ENCODE assay signal across 9 mouse cellular contexts in the genomic region with DNA sequence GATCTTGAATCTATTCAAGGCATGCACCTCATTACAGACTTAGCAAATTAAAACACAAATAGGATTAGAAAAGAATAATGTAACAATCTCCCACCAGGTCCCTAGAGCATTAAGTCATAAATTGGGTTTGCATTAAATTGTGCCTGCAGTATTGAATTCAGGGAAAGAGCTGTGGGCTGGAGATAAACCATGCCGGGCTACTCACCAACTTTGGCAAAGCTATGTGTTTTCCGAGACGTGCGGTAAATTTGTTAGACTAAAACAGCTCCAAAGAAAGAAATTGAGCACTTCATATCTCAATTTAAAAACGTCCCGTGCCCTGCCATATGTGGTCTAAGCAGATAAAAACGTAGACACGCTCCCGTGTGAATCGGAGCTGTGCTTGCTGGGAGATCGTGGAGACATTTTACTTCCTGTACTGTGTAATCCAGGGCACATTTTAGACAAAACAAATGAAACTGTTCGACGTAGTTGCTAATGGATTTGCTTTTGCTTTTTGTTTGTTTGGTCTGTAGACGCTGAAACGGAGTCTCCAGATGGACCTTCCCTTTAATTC.
DNase-seq lines count a peak whose midpoint lies in the region; ATAC-seq and TF ChIP-seq lines count a peak whose summit lies in the region.
"Had no signal": no experiment of that assay in that cellular context is flagged by ENCODE, and none has a peak within 500 bp of the region (broad histone marks: within the 10 kb centered on the region; RNA-seq: fewer than 3 reads in every experiment).

No protein-coding gene starts in this region.

- TF ChIP-seq CTCF in lung, postnatal 0 days (IDR thresholded peaks at IDR 0.05): no peak

- H3K27me3 ChIP-seq in heart, embryonic 16.5 days (ENCODE audit: control insufficient read depth, insufficient read depth, low read length): no peaks in the 10 kb centered on the region
- H3K27me3 ChIP-seq in lung, postnatal 0 days (replicated peaks; ENCODE audit: insufficient read depth, low read length): no peaks in the 10 kb centered on the region
- no peaks in the 10 kb centered on the region for H3K27me3 ChIP-seq in hindbrain, embryonic 16.5 days (replicated peaks; ENCODE audit: control insufficient read depth, insufficient read depth, low read length)
- no peaks in the 10 kb centered on the region for H3K27me3 ChIP-seq in stomach, embryonic 16.5 days (ENCODE audit: control insufficient read depth, insufficient read depth, low read length)

- no peak overlapping the region for H3K9ac ChIP-seq in heart, embryonic 16.5 days (ENCODE audit: low read length)
- H3K9ac ChIP-seq in lung, postnatal 0 days (replicated peaks; ENCODE audit: low read depth): no peak overlapping the region
- no peak overlapping the region for H3K9ac ChIP-seq in hindbrain, embryonic 16.5 days (ENCODE audit: low read depth, low read length)
- 0 out of 2 replicates have a peak overlapping the region, but pooled peaks have one; percentile 12 for H3K9ac ChIP-seq in stomach, embryonic 16.5 days (ENCODE audit: low read length)

- 0 out of 2 replicates have a peak, but pooled peaks cover 3% of the 10 kb centered on the region for H3K4me1 ChIP-seq in heart, embryonic 16.5 days (ENCODE audit: control insufficient read depth, insufficient read depth, low read length)
- no peaks in the 10 kb centered on the region for H3K4me1 ChIP-seq in lung, postnatal 0 days (ENCODE audit: insufficient read depth, low read depth, low read length)
- H3K4me1 ChIP-seq in hindbrain, embryonic 16.5 days (ENCODE audit: control insufficient read depth, insufficient read depth, low read depth, low read length): peaks cover 6% of the 10 kb centered on the region
- H3K4me1 ChIP-seq in stomach, embryonic 16.5 days (ENCODE audit: control insufficient read depth, insufficient read depth, low read length): no peaks in the 10 kb centered on the region

- TF ChIP-seq EP300 in lung, postnatal 0 days (IDR thresholded peaks at IDR 0.05): no peak

- no peaks in the 10 kb centered on the region for H3K9me3 ChIP-seq in heart, embryonic 16.5 days (replicated peaks; ENCODE audit: control insufficient read depth, low read length)
- H3K9me3 ChIP-seq in lung, postnatal 0 days (ENCODE audit: low read length): no peaks in the 10 kb centered on the region
- H3K9me3 ChIP-seq in hindbrain, embryonic 16.5 days (ENCODE audit: control insufficient read depth, low read length): no peaks in the 10 kb centered on the region
- H3K9me3 ChIP-seq in stomach, embryonic 16.5 days (replicated peaks; ENCODE audit: control insufficient read depth, low read length): no peaks in the 10 kb centered on the region

- peak overlapping the region; percentile 23 for H3K4me3 ChIP-seq in heart, embryonic 16.5 days (ENCODE audit: low read length)
- peak overlapping the region; percentile 21 for H3K4me3 ChIP-seq in lung, postnatal 0 days (ENCODE audit: low read depth, low read length)
- no peak overlapping the region for H3K4me3 ChIP-seq in hindbrain, embryonic 16.5 days (ENCODE audit: low read length)
- no peak overlapping the region for H3K4me3 ChIP-seq in stomach, embryonic 16.5 days (replicated peaks; ENCODE audit: low read length)

- ATAC-seq in heart, embryonic 16.5 days (replicated peaks; ENCODE audit: extremely low read depth, insufficient read depth, low FRiP score): no peak
- ATAC-seq in lung, postnatal 0 days: no peak
- ATAC-seq in hindbrain, embryonic 16.5 days: 0 out of 2 replicates have a peak, but pooled peaks have one; percentile 42
- ATAC-seq in stomach, embryonic 16.5 days (ENCODE audit: insufficient read depth, low FRiP score): no peak

- no peak overlapping the region for H3K27ac ChIP-seq in heart, embryonic 16.5 days (ENCODE audit: low read length)
- H3K27ac ChIP-seq in lung, postnatal 0 days (ENCODE audit: low read length): no peak overlapping the region
- H3K27ac ChIP-seq in hindbrain, embryonic 16.5 days (ENCODE audit: low read depth, low read length): peak overlapping the region; percentile 56
- no peak overlapping the region for H3K27ac ChIP-seq in stomach, embryonic 16.5 days (ENCODE audit: low read length)

- H3K36me3 ChIP-seq in heart, embryonic 16.5 days (ENCODE audit: control insufficient read depth, insufficient read depth): no peaks in the 10 kb centered on the region
- H3K36me3 ChIP-seq in lung, postnatal 0 days (ENCODE audit: insufficient read depth, low read length): no peaks in the 10 kb centered on the region
- H3K36me3 ChIP-seq in hindbrain, embryonic 16.5 days (ENCODE audit: control insufficient read depth, insufficient read depth, low read length): no peaks in the 10 kb centered on the region
- no peaks in the 10 kb centered on the region for H3K36me3 ChIP-seq in stomach, embryonic 16.5 days (ENCODE audit: control insufficient read depth, insufficient read depth, low read length)

- DNase-seq in heart, adult 8-10 months (ENCODE audit: low spot score): no peak
- DNase-seq in lung, postnatal 0 days (ENCODE audit: low spot score): peak; percentile 24
- no peak for DNase-seq in lung, postnatal 4 days
- no peak for DNase-seq in kidney, postnatal 4 days
- DNase-seq: cerebellum, adult 11 months; lung, postnatal 10 days had no signal

- peak overlapping the region; percentile 37 for H3K4me2 ChIP-seq in heart, embryonic 16.5 days (ENCODE audit: low read depth, low read length)
- peak overlapping the region; percentile 40 for H3K4me2 ChIP-seq in lung, postnatal 0 days (replicated peaks; ENCODE audit: low read depth, low read length)
- H3K4me2 ChIP-seq in hindbrain, embryonic 16.5 days (ENCODE audit: low read length): peak overlapping the region; percentile 32
- H3K4me2 ChIP-seq in stomach, embryonic 16.5 days (ENCODE audit: low read depth, low read length): peak overlapping the region; percentile 44

- WGBS in heart, embryonic 16.5 days: 58% methylated on average over 15 of the region's 15 CpGs
- WGBS in lung, postnatal 0 days: 39% methylated on average over 15 of the region's 15 CpGs
- WGBS in hindbrain, embryonic 16.5 days: 50% methylated on average over 15 of the region's 15 CpGs
- WGBS in stomach, embryonic 16.5 days: 41% methylated on average over 15 of the region's 15 CpGs

Comparison
In these comparisons a context has a peak if more than half of its experiments do, and no peak if none do; other contexts are left out.
1. H3K4me3 ChIP-seq: peak in heart, embryonic 16.5 days (single experiment) and lung, postnatal 0 days (single experiment); none in hindbrain, embryonic 16.5 days (single experiment) and stomach, embryonic 16.5 days (single experiment).
2. Peak in every context shown above with its lines, with median percentiles within 50 percentile points of each other: H3K4me2 ChIP-seq.